Mouse (Mus musculus) intestine, embryonic 16.5 days (tissue): ENCODE data around the gene Chst11. TPM values are rescaled to one million over a fixed set of nuclear protein-coding genes. Genes with fewer than 3 reads are reported as not detected.
A peak's percentile ranks its signal among the peaks of the same experiment; 100 is the strongest.

ENCODE experiments used
- ATAC-seq: fragments of 200-750 bp; cut with Nextera tagmentation; 2 replicates; pipeline ENCODE4 v1.8.0; 2017; ENCODE audit warnings: moderate TSS enrichment, moderate library complexity
- H3K27ac ChIP-seq: fragments of 300-500 bp; sonication (generic); 2 replicates; pipeline ENCODE4 v1.5.1; 2014; ENCODE audit warnings: mild to moderate bottlenecking, low read length
- H3K27me3 ChIP-seq: fragments of 300-500 bp; sonication (generic); replicated peaks from 2 replicates; pipeline ENCODE4 v1.6.1; 2014; ENCODE audit warnings: low read length, control low read depth, mixed read lengths; ENCODE audit not compliant: control insufficient read depth, insufficient read depth
- H3K36me3 ChIP-seq: fragments of 300-500 bp; sonication (generic); 2 replicates; pipeline ENCODE4 v1.6.1; 2014; ENCODE audit warnings: low read length, control low read depth; ENCODE audit not compliant: control insufficient read depth, insufficient read depth
- H3K4me1 ChIP-seq: fragments of 300-500 bp; sonication (generic); 2 replicates; pipeline ENCODE4 v1.6.1; 2014; ENCODE audit warnings: low read length, control low read depth, mixed read lengths; ENCODE audit not compliant: control insufficient read depth, insufficient read depth
- H3K4me2 ChIP-seq: fragments of 300-500 bp; sonication (generic); 2 replicates; pipeline ENCODE4 v1.6.1; 2014; ENCODE audit warnings: low read depth, low read length, control low read depth
- H3K4me3 ChIP-seq: fragments of 300-500 bp; sonication (generic); 2 replicates; pipeline ENCODE4 v1.5.1; 2014; ENCODE audit warnings: mild to moderate bottlenecking, low read length
- H3K9ac ChIP-seq: fragments of 300-500 bp; sonication (generic); 2 replicates; pipeline ENCODE4 v1.6.1; 2014; ENCODE audit warnings: low read depth, low read length
- H3K9me3 ChIP-seq: fragments of 300-500 bp; sonication (generic); 2 replicates; pipeline ENCODE4 v1.6.1; 2016; ENCODE audit warnings: low read length, control low read depth; ENCODE audit not compliant: control insufficient read depth
- WGBS: fragments of 180-500 bp; shearing (Covaris S2); extraction: QIAGEN DNeasy Blood & Tissue Kit; methylation state at CpG from one replicate; pipeline ENCODE4 v1.1.7; 2014; 5-methylcytosine and 5-hydroxymethylcytosine counted together
- polyA plus RNA-seq: library from polyadenylated mRNA; unstranded; fragments of >200 nt; fragmentation: Nextera tagmentation; extraction: Ambion mirVana; gene quantifications from 2 replicates; pipeline ENCODE4 v1.2.1, GENCODE M21; 2015

Chst11 gene
- polyA plus RNA-seq, 1 experiment from 2014 or later, result 0.88 TPM

- ATAC-seq, result no peak
- 58% methylated on average over 16 of the region's 16 CpGs for WGBS
- H3K9ac ChIP-seq, result no peak overlapping the region
Observed at GRCm38 (mm10) chr10:83140258-83140936, 155.1 kb downstream of the Chst11 start.

GRCm38 (mm10) chr10:83141434-83141833 lies 156.1 kb downstream of the Chst11 start:
- H3K9me3 ChIP-seq, result no peaks in the 10 kb centered on the region
- no peak overlapping the region for H3K4me2 ChIP-seq
- no peaks in the 10 kb centered on the region for H3K4me1 ChIP-seq
- no peak overlapping the region for H3K4me3 ChIP-seq
- no peak overlapping the region for H3K9ac ChIP-seq
- no peaks in the 10 kb centered on the region for H3K36me3 ChIP-seq
- no peak for ATAC-seq
- no peaks in the 10 kb centered on the region for H3K27me3 ChIP-seq
- H3K27ac ChIP-seq, result no peak overlapping the region
- 85% methylated on average over 5 of the region's 5 CpGs for WGBS

More at GRCm38 (mm10) chr10:83140258-83140936, 155.1 kb downstream of the Chst11 start:
- H3K36me3 ChIP-seq, result no peaks in the 10 kb centered on the region
- H3K27ac ChIP-seq, result no peak overlapping the region
- no peaks in the 10 kb centered on the region for H3K9me3 ChIP-seq
- no peak overlapping the region for H3K4me3 ChIP-seq
- H3K4me2 ChIP-seq, result no peak overlapping the region
- no peaks in the 10 kb centered on the region for H3K27me3 ChIP-seq
- no peaks in the 10 kb centered on the region for H3K4me1 ChIP-seq

GRCm38 (mm10) chr10:83143049-83143448 lies 157.8 kb downstream of the Chst11 start:
- no peaks in the 10 kb centered on the region for H3K36me3 ChIP-seq
- H3K4me1 ChIP-seq, result no peaks in the 10 kb centered on the region
- no peaks in the 10 kb centered on the region for H3K27me3 ChIP-seq
- H3K4me3 ChIP-seq, result no peak overlapping the region
- no peak for ATAC-seq
- no peaks in the 10 kb centered on the region for H3K9me3 ChIP-seq
- 76% methylated on average over 10 of the region's 10 CpGs for WGBS
- no peak overlapping the region for H3K4me2 ChIP-seq
- H3K9ac ChIP-seq, result no peak overlapping the region
- H3K27ac ChIP-seq, result no peak overlapping the region

GRCm38 (mm10) chr10:83145836-83146235 lies 160.5 kb downstream of the Chst11 start:
- H3K4me1 ChIP-seq, result 0 out of 2 replicates have a peak, but pooled peaks cover 1% of the 10 kb centered on the region
- H3K9ac ChIP-seq, result no peak overlapping the region
- H3K9me3 ChIP-seq, result no peaks in the 10 kb centered on the region
- H3K36me3 ChIP-seq, result no peaks in the 10 kb centered on the region
- H3K4me2 ChIP-seq, result no peak overlapping the region
- no peak for ATAC-seq
- no peak overlapping the region for H3K4me3 ChIP-seq
- WGBS, result 57% methylated on average over 14 of the region's 14 CpGs
- no peak overlapping the region for H3K27ac ChIP-seq
- no peaks in the 10 kb centered on the region for H3K27me3 ChIP-seq

GRCm38 (mm10) chr10:83149342-83150178 lies 164.3 kb downstream of the Chst11 start:
- no peak for ATAC-seq
- H3K9me3 ChIP-seq, result no peaks in the 10 kb centered on the region
- H3K36me3 ChIP-seq, result no peaks in the 10 kb centered on the region
- no peaks in the 10 kb centered on the region for H3K27me3 ChIP-seq
- no peak overlapping the region for H3K9ac ChIP-seq
- no peak overlapping the region for H3K4me3 ChIP-seq
- H3K4me1 ChIP-seq, result peaks cover 13% of the 10 kb centered on the region; the same call in 1 of the 2 replicates
- H3K4me2 ChIP-seq, result no peak overlapping the region
- H3K27ac ChIP-seq, result no peak overlapping the region
- 66% methylated on average over 12 of the region's 12 CpGs for WGBS

- ATAC-seq, result 0 out of 2 replicates have a peak, but pooled peaks have one; percentile 23
- WGBS, result 83% methylated on average over 7 of the region's 7 CpGs
- no peaks in the 10 kb centered on the region for H3K36me3 ChIP-seq
- peaks cover 13% of the 10 kb centered on the region; the same call in 1 of the 2 replicates for H3K4me1 ChIP-seq
- no peaks in the 10 kb centered on the region for H3K9me3 ChIP-seq
- H3K27me3 ChIP-seq, result no peaks in the 10 kb centered on the region
- H3K4me2 ChIP-seq, result no peak overlapping the region
- H3K9ac ChIP-seq, result no peak overlapping the region
- no peak overlapping the region for H3K4me3 ChIP-seq
- H3K27ac ChIP-seq, result no peak overlapping the region
Observed at GRCm38 (mm10) chr10:83150587-83150986, 165.3 kb downstream of the Chst11 start.

- peak; percentile 61; the same call in 1 of the 2 replicates for ATAC-seq
- no peak overlapping the region for H3K4me3 ChIP-seq
- no peak overlapping the region for H3K9ac ChIP-seq
- peaks cover 13% of the 10 kb centered on the region; the same call in 1 of the 2 replicates for H3K4me1 ChIP-seq
- 41% methylated on average over 6 of the region's 6 CpGs for WGBS
- H3K27me3 ChIP-seq, result no peaks in the 10 kb centered on the region
- H3K27ac ChIP-seq, result no peak overlapping the region
- H3K9me3 ChIP-seq, result no peaks in the 10 kb centered on the region
- no peaks in the 10 kb centered on the region for H3K36me3 ChIP-seq
- H3K4me2 ChIP-seq, result no peak overlapping the region
Observed at GRCm38 (mm10) chr10:83151362-83151761, 166.1 kb downstream of the Chst11 start.

GRCm38 (mm10) chr10:83151896-83152685 lies 166.8 kb downstream of the Chst11 start:
- Histone ChIP-seq H3K9ac (no peak overlapping the region), H3K36me3 (no peaks in the 10 kb centered on the region), H3K4me1 (peaks cover 13% of the 10 kb centered on the region; the same call in 1 of the 2 replicates), H3K4me2 (no peak overlapping the region), H3K9me3 (no peaks in the 10 kb centered on the region), H3K4me3 (no peak overlapping the region), H3K27ac (no peak overlapping the region), H3K27me3 (no peaks in the 10 kb centered on the region)
- WGBS, result 38% methylated on average over 16 of the region's 16 CpGs
- ATAC-seq, result no peak

GRCm38 (mm10) chr10:83152723-83153122 lies 167.4 kb downstream of the Chst11 start:
- whole genome bisulfite sequencing, result 94% methylated on average over 1 of the region's 1 CpGs
- Histone ChIP-seq H3K4me2 (no peak overlapping the region), H3K9me3 (no peaks in the 10 kb centered on the region), H3K36me3 (no peaks in the 10 kb centered on the region), H3K27ac (no peak overlapping the region), H3K9ac (no peak overlapping the region), H3K4me3 (no peak overlapping the region), H3K27me3 (no peaks in the 10 kb centered on the region), H3K4me1 (peaks cover 13% of the 10 kb centered on the region; the same call in 1 of the 2 replicates)
- no peak for ATAC-seq
